Mouse (Mus musculus) MEL (cell line): ENCODE measurements around the gene Atg9b.

Source experiments
- CHD1 ChIP-seq: IDR thresholded peaks from 2 replicates; pipeline ENCODE4 v1.6.1; 2012; ENCODE audit warnings: low read depth, mild to moderate bottlenecking, inconsistent platforms, low read length, improper control_type of control experiment
- CTCF ChIP-seq, 3 experiments: IDR thresholded peaks in 2 of 3; conservative IDR thresholded peaks in 1 of 3; 2 replicates each; pipeline ENCODE4 v1.5.1; 2011 to 2012; ENCODE audit warnings: low read length in 3 of 3, low read depth in 2 of 3, mild to moderate bottlenecking in 2 of 3, improper control_type of control experiment in 1 of 3, inconsistent platforms in 1 of 3, mixed read lengths in 1 of 3, moderate library complexity in 1 of 3; ENCODE audit not compliant: control insufficient read depth in 1 of 3, insufficient read depth in 1 of 3, poor library complexity in 1 of 3, severe bottlenecking in 1 of 3
- GABPA ChIP-seq: IDR thresholded peaks from 2 replicates; pipeline ENCODE4 v1.6.1; 2012; ENCODE audit warnings: low read depth, mild to moderate bottlenecking, inconsistent platforms, low read length, improper control_type of control experiment, moderate library complexity
- JUND ChIP-seq: IDR thresholded peaks from 2 replicates; pipeline ENCODE4 v1.6.1; 2011; ENCODE audit warnings: low read depth, mild to moderate bottlenecking, improper control_type of control experiment, low read length
- MYC ChIP-seq: IDR thresholded peaks from 2 replicates; pipeline ENCODE4 v1.6.1; 2011; ENCODE audit warnings: low read depth, mild to moderate bottlenecking, low read length, improper control_type of control experiment, moderate library complexity
- RAD21 ChIP-seq: IDR thresholded peaks from 2 replicates; pipeline ENCODE4 v1.6.1; 2011; ENCODE audit warnings: mild to moderate bottlenecking, low read depth, low read length, improper control_type of control experiment
- RCOR1 ChIP-seq: IDR thresholded peaks from 2 replicates; pipeline ENCODE4 v1.6.1; 2012; ENCODE audit warnings: low read depth, mild to moderate bottlenecking, inconsistent platforms, low read length, improper control_type of control experiment
- ZC3H11A ChIP-seq: IDR thresholded peaks from 2 replicates; pipeline ENCODE4 v1.6.1; 2012; ENCODE audit warnings: low read depth, mild to moderate bottlenecking, inconsistent platforms, low read length, improper control_type of control experiment
- ZNF384 ChIP-seq: IDR thresholded peaks from 2 replicates; pipeline ENCODE4 v1.6.1; 2012; ENCODE audit warnings: low read depth, mild to moderate bottlenecking, inconsistent platforms, low read length, improper control_type of control experiment

DNA sequence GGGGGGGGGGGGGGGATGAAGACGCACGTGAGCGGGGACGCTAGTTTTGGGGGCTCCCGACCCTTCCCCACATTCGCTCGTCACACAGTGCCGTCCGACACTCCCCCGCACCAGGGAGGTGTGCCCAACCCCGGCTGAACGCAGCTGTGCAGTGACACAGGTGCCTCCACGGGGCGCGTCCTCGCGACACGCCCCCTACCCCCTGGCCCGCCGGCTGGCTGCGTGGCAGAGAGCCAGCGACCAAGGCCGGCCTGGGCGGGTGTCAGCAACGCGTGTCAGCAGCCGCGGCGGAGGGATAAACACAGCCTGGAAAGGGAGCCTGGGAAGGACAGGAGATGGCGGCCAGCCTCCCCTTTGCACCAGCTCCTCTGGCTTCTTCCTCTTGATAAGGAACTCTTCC is 43.4 kb downstream of the Atg9b start:
- TF ChIP-seq CTCF (IDR thresholded peaks at IDR 0.05 in 2 of 3, conservative IDR thresholded peaks at IDR 0.05 in 1 of 3; ENCODE audit: control insufficient read depth in 1 of 3, insufficient read depth in 1 of 3, low read depth in 2 of 3, low read length in 3 of 3, poor library complexity in 1 of 3, severe bottlenecking in 1 of 3) (no peak), GABPA (no peak), RAD21 (no peak), ZNF384 (no peak), ZC3H11A (no peak), MYC (no peak), CHD1 (no peak), JUND (no peak), RCOR1 (no peak)
